Mouse (Mus musculus) ovary, postnatal 10 days (tissue): Measurements from ENCODE around the gene Cacna1g.

Source experiments
- DNase-seq: peaks from one replicate; pipeline ENCODE4 v3.0.0; 2022; ENCODE audit warnings: low spot score

The Cacna1g gene

GRCm38 (mm10) chr11:94473707-94474543 is at the start of gene Cacna1g:
Gene Cacna1g, minus strand, starts transcription at chr11:94474198.
- DNase-seq = peak; percentile 76

GRCm38 (mm10) chr11:94521219-94521843 is 47.3 kb upstream of the Cacna1g start, which contains the start of gene Mycbpap:
Gene Mycbpap, minus strand, starts transcription at chr11:94521742.
- peak; percentile 27 for DNase-seq

- DNase-seq = no peak
Observed at GRCm38 (mm10) chr11:94513452-94513851, 39.5 kb upstream of the Cacna1g start.

- DNase-seq = no peak
Observed at GRCm38 (mm10) chr11:94508976-94509375, 35.0 kb upstream of the Cacna1g start.

- DNase-seq = no peak
Observed at GRCm38 (mm10) chr11:94501482-94501881, 27.5 kb upstream of the Cacna1g start.

- no peak for DNase-seq
Observed at GRCm38 (mm10) chr11:94500362-94500761, 26.4 kb upstream of the Cacna1g start.

- peak; percentile 32 for DNase-seq
Observed at GRCm38 (mm10) chr11:94499661-94500152, 25.7 kb upstream of the Cacna1g start, which contains the start of gene Epn3. Gene Epn3, minus strand, starts transcription at chr11:94499974.

- no peak for DNase-seq
Observed at GRCm38 (mm10) chr11:94499035-94499434, 25.0 kb upstream of the Cacna1g start.

GRCm38 (mm10) chr11:94498093-94498996 is 24.3 kb upstream of the Cacna1g start:
- peak; percentile 40 for DNase-seq

GRCm38 (mm10) chr11:94495415-94495814 is 21.4 kb upstream of the Cacna1g start:
- DNase-seq = no peak

GRCm38 (mm10) chr11:94491749-94492099 is 17.7 kb upstream of the Cacna1g start:
- DNase-seq = no peak

GRCm38 (mm10) chr11:94491035-94491748 is 17.2 kb upstream of the Cacna1g start:
- no peak for DNase-seq

- no peak for DNase-seq
Observed at GRCm38 (mm10) chr11:94489745-94490144, 15.7 kb upstream of the Cacna1g start.

- no peak for DNase-seq
Observed at GRCm38 (mm10) chr11:94488767-94489533, 15.0 kb upstream of the Cacna1g start.

GRCm38 (mm10) chr11:94486001-94486400 is 12.0 kb upstream of the Cacna1g start, which contains the start of gene Spata20:
Gene Spata20, minus strand, starts transcription at chr11:94486179.
- DNase-seq = peak; percentile 88

GRCm38 (mm10) chr11:94485223-94485622 is 11.2 kb upstream of the Cacna1g start:
- no peak for DNase-seq

- DNase-seq = no peak
Observed at GRCm38 (mm10) chr11:94484636-94485035, 10.6 kb upstream of the Cacna1g start.

GRCm38 (mm10) chr11:94483921-94484320 is 9.9 kb upstream of the Cacna1g start:
- DNase-seq = no peak

- no peak for DNase-seq
Observed at GRCm38 (mm10) chr11:94483436-94483835, 9.4 kb upstream of the Cacna1g start.

GRCm38 (mm10) chr11:94482738-94483137 is 8.7 kb upstream of the Cacna1g start:
- DNase-seq = no peak

- DNase-seq = no peak
Observed at GRCm38 (mm10) chr11:94481963-94482362, 8.0 kb upstream of the Cacna1g start.
